Mouse (Mus musculus): ENCODE data around the gene Olfm2.

- TF ChIP-seq CTCF (IDR thresholded peaks at IDR 0.05; ENCODE audit: extremely low read depth, insufficient read length, insufficient replicate concordance, low read depth, low read length) (no peak), POLR2A (IDR thresholded peaks at IDR 0.05; ENCODE audit: low read depth, low read length) (no peak)
Observed at GRCm38 (mm10) chr9:20631332-20631731, 114.8 kb downstream of the Olfm2 start.
